Mouse (Mus musculus) frontal cortex, postnatal 10 days (tissue): ENCODE results near the gene Clic3.
"Not testable (repeated sequence)": the region's sequence is repeated elsewhere in the genome, so short reads cannot be mapped to it uniquely, and the experiment has no call there.

ENCODE experiments used
- DNase-seq, 2 experiments: peaks; one replicate each; pipeline ENCODE4 v3.0.0; 2022; ENCODE audit warnings: low spot score in 2 of 2, mixed read lengths in 1 of 2

The Clic3 gene

DNA sequence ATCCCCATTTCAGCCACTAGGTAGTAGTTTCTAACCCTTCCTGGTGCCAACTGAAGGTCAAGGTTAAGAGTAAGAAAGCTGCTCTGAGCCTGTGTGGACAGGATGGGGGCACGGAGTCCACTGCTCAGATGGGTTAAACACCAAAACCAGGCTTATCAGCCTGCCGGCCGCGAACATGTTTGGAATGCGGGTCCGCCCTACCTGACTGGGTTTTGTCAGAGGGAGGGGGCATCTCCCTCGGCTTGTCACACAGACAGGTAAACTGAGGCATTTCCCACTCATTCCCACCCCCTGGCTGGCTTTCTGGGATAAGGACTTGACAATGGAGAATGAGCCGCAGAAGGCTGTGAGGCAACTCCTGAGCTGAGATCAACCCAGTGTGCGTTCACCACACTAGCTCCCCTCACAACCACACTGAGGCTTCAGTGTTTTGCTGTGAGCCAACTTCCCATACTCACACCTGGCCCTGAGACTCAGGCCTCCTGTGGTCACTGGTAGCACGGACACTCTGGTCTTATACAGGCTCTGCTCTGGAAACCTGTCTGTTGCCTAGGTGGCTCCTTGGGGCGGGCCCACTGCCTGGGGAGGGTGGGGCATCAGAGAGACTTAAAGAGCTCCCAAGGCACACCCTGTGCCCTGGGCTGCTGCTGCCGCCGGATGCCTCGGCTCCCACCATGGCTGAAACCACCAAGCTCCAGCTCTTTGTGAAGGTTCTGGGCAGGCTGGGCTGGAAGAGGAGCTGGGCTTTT, at the start of gene Clic3:
Gene Clic3 (plus strand): TSS at position 634 of the 749 bp plus-strand sequence.
- DNase-seq: no peak

DNA sequence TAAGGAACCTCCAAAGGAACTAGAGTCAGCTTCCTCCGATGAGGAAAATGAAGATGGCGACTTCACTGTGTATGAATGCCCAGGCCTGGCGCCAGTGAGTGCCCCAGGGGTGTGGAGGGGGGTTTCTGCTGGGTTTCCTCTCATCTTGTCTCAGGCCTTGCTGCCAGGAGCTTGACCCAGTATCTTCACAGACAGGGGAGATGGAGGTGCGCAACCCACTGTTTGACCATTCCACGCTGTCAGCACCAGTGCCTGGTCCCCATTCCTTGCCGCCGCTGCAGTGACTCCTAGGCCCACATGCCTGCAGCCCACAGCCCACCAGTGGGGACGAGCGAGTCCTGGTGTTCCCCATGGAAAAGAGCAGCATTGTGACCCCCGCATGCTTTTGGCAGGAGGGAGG, 47.7 kb upstream of the Clic3 start:
- no peak for DNase-seq

DNA sequence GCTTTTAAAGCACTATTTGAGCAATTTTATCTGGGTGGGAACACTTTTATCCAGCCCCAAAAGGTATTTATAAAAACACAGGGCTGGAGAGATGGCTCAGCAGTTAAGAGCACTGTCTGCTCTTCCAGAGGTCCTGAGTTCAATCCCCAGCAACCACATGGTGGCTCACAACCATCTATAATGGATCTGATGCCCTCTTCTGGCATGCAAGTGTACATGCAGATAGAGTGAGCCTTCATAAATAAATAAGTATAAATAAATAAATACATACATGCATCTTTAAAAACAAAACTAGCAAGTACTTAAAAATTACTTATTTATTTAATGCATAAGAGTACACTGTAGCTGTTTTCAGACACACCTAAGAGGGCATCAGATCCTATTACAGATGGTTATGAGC, 43.2 kb upstream of the Clic3 start:
- DNase-seq: not testable (repeated sequence)

DNA sequence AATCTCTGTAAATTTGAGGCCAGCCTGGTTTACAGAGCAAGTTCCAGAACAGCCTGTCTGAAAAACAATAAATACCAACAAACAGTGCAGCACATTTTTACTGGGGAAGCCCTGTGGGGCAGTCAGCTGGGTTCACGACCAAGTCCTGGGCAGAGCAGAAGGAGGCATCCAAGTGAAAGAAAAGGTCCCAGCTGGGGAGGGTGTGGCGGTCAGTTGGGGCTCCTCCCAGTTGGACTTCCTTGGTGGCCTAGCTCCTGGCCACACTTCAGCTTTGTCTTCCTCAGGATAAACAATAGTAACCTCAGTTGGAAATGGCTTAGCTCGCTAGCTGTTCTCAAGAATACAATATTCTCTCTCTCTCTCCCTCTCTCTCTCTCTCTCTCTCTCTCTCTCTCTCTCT, 39.2 kb upstream of the Clic3 start:
- no peak for DNase-seq

DNA sequence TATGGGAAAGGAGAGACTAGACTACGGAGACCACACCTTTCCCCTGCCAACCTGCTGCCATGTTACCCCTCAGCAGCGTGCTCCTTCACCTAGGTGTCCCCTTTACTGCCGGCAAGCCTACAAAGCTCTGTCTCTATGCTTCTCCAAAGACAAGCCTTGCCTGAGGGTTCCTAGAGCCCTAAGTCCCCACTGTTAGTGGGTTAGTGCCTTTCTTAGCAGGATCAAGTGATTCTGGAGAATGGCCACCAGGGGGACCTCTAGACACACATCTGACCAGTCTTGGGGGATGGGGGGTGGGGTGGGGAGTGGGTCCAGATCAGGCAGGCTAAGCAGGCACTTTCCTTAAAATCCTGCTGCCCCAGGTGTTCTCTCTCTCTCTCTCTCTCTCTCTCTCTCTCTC, 34.7 kb upstream of the Clic3 start:
- DNase-seq: peak in 1 of 2 experiments; percentile 39

DNA sequence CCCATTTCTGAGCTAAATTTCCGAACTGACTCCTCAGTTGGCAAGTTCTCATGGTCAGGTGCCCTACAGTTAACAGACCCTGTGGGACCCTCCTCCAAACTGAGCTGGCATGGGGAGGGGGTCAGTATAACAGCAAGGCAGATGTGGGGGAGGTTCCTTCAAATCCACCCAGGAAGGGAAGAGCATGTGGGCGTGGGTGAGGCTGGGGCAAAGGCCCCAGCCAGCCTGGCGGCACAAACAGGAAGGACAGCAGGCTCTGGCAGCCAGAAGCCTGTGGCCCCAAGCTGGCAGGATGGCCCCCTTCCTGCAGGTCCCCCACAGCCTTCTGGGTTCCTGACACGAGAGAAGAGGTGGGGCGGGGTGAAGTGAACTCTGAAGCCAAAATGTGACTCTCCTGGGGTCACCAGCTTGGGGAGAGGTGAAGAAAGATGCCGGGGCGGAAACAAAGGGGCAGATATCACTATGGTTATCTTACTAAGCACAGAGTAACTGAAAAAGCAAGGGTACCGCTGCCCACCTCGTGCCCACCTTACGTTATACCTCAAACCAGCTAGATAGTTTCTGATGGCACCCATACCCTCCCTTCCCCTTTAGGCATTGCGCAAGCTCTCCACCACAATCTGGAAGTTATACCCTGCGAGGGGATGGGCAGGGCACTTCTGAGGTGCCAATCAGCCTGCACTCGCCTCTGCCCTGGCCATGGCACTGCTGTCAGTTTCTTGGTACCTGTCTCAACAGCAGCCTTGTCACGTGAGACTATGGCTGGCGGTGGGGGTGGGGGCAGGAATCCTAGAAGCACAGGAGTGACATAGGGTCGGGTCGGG, 33.8 kb upstream of the Clic3 start, which contains the start of gene Fut7:
Gene Fut7 (plus strand): TSS at position 681 of the 824 bp plus-strand sequence.
- no peak for DNase-seq

DNA sequence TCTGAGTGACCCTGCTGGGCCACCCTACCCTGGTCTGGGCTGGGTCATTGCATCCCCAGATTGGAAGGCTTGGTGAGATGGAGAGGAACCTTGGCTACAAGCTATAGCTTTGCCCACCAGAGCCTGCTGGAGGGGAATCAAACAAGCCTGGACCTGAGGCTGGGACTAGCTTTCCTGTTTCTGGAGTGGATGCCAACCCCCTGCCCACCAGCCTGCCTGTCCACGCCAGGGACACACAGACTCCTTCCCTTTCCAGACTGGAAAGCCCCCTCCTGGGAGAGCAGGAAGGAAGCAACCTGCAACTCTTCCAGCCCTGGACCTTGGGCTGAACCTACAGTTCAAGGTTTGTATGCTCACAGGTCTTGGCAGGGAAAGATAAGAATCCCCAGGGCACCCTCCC, 33.0 kb upstream of the Clic3 start:
- DNase-seq: no peak

DNA sequence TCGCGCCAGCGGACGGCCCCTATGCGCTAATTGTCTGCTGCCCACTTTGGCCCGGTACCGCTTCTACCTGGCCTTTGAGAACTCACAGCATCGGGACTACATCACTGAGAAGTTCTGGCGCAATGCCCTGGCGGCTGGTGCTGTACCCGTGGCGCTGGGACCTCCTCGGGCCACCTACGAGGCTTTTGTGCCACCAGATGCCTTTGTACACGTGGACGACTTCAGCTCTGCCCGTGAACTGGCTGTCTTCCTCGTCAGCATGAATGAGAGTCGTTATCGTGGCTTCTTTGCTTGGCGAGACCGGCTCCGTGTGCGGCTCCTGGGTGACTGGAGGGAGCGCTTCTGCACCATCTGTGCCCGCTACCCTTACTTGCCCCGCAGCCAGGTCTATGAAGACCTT, 31.2 kb upstream of the Clic3 start:
- DNase-seq: no peak

DNA sequence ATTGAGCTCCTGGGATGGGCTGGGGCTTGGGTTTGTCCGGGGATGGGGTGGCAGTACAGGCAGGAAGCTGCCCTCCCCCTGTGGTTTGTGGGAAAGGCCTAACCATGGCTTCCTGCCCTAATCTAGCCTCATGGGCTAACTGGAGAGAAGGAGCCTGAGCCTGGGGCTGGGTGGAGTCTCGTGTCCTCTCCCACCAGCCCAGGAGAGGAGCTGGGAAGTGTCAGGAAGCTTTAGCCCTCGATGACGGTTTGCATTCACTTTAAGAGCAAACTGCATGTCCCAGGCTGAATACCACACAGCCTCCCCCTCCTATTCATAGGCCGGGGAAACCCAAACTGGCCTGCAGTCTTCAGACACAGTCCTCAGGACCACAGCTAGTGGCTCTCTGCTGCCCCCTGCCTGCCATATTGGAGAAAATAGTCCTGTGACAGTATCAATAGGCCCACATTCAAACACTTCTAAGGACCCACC, 29.9 kb upstream of the Clic3 start:
- DNase-seq: peak in 1 of 2 experiments; percentile 63

DNA sequence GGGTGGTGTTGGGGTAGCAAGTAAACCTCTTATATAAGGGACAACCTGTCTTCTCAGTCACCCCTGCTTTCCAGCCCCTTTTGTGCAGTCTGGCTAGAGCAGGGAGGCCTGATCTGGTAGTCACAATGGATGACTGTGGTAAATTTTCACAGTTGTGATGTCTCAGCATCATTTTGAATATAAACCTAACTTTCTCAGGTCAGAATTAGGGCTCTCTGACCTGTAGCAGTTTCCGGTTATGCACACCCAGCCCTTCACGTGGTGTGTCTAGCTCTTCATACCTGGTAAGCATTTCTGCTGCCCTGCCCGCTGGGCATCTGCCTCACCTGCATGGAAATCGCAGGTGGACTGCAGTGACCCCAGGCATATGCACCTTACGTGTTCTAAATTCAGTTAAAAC, 29.4 kb upstream of the Clic3 start:
- no peak for DNase-seq

DNA sequence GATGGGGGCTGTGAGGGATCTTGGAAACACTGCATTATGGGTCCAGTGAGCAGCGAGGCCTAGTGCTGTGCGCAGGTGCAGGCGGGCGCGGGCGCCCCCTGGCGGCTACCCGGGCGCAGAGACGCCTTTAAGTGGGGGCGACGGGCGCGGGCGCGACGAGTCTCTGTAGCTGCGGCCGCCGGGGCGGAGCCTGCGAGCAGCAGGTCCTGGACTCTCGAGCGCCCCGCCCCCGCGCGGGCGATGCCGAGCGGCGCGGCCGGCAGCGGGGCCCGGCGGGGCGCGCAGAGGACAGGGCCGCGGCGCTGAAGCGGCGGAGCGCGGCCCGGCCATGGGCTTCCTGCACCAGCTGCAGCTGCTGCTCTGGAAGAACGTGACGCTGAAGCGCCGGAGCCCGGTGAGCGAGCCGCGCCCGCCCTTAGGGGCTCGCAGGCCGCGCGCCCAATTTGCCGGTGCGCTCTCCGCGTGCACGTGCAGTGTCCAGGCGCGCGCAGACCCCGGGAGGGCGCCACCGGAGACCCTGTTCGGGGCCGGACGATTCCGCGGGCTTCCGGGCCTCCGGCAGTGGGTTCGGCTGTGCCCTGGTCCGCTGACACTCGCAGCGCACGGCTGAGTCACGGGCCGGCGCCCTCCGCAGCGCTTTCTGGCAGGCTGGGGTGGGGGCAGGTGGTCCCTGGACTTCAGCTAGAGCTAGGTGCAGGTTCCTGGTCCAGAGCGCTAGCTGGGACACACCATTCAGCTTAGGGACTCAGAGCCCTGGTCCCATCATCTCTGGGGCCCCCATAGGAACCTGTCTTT, 28.0 kb upstream of the Clic3 start, which contains the start of gene Abca2:
Gene Abca2 (plus strand): TSS at position 262 of the 795 bp plus-strand sequence.
- DNase-seq: peak; percentile 93

DNA sequence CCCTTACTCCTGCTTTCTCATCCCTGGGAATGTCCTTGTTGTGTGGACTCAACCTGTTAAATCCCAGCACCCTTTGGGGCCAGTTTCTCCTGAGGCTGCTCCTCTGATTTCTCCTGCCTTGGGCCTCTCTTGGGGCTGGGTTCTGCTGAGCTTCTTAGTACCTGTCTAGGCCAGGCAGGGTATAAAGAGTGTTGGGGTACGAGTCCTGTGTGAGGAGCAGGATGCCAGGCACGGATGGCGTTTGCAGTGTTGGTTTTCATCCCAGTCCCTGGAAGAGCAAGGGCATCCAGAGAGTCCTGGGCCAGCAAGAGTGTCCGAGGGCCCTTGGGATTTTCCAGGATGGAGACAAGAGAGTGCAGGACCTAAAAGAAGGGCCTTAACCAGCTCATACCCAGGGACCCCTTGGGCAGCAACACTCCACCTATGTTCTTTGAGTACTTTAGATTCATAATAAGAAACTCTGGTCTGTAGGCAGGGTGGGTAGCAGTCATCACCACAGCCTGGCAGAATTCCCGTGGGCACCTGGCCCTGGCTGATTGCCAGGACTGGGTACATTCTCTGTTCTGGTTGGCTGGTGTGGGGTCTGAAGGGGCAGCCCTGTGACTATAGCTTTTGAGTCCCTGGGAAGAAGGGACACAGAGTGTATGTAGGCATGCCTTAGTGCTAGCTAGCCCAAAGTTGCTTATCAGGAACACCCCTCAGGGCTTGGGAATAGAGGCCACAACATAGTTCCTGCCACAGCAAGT, 27.0 kb upstream of the Clic3 start:
- no peak for DNase-seq

DNA sequence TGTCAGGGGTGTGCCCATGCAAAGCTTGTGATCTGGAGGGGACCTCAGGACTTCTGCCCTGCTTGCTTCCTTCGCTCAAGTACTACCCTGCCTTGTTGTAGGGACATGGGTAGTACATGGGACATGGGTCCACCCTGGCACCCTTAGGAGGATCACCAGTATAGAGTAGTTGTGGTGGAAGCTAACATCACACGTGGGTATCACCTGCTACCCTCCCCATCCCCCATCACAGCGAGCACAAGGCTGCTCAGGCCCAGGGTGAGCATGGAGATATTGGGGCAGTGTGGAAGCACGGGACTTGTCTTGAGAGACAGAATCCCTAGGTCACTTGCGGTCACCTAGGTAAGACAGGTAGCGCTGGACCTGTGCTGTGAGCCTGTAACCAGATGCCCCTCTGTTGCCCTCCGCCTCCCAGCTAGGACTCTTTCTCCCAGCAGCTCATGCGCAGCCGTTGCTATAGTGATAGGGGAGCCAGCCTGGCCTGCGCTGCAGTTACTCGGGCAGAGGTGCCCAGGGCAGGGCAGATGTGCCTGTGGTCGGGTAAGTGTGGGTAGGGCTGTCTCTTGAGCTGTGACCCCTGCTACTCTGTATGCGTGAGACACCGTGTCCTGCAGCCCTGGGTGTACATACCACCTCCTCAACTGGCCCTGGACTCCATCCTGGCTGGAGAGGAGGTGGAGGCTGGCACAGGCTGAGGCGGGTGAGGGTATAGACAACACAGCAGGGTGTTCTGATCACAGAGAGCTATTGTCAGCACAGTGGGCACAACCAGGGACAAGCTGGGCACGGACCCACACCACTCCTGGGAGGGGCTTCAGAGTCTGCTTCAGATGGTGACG, 26.0 kb upstream of the Clic3 start:
- no peak for DNase-seq

DNA sequence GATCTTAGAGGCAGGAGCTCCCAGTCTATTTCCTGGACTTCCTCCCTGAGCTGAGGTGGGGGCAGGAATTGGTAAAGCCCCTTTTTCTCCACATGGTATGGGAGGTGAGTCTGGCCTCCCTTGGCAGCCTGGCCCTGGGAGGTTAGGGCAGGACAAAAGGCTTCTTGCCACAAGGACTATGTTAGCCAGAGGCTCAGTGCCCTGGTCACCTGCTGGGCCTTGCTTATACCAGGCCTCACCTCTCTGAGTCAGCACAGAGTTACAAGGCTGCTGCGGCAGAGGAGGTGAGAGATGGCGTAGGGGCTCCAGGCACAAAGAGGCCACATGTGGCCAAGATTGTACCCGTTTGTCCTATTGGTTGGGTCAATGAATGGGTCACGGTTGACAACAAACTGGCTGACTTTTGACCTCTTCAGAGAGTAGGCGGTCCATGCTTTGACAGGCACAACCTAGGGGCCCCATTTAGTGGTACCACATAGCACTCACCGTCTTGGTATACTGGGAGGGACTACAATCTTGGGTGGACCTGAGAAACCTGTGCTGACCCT, 25.3 kb upstream of the Clic3 start:
- DNase-seq: no peak

DNA sequence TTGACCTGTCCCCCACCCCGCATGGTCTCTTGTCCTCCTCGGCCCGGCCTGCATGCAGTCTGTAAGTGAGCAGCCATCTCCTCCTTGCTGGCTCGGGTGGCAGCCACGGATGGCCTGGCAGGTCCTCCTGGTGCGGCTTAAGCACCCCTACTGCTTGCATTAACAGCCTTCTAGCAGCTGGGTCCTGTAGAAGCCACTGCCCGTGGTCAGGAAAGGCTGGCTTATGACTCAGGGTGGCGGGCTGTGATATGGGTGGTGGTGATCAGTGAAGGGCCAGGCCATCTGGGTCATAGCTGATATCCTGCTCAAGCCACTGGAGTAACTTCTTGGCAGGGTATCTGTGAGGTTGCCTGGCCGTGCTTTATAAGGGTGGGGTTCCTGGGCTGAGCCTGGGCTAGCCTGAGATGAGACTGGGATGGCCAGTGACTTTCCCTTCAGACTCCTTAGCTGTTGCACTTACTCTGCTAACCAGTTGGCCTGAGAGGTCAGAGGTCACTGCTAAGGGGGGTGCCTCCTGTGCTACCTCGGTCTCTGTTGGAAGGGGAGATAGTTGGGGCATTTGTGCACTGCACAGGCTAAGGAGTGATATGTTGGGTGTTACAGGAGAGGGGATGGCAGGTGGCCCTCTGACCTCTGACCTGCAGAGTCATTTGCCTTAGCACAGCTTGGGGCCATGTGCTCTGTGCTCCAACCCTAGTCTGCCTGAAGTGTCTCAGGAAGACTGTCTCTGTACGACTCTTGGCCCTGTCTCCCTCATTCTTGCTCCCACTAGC, 24.1 kb upstream of the Clic3 start:
- no peak for DNase-seq

DNA sequence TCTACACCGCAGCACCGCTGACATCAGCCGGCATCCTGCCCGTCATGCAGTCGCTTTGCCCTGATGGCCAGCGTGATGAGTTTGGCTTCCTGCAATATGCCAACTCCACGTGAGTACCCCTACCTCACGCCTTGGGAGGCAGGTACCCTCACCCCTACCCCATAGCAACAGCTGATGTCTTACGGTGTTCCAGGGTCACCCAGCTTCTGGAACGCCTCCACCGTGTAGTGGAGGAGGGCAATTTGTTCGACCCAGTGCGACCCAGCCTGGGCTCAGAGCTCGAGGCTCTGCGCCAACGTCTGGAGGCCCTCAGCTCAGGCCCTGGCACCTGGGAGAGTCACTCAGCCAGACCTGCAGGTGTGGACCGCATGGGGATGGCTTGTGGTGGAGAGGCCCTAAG, 23.5 kb upstream of the Clic3 start:
- DNase-seq: no peak

DNA sequence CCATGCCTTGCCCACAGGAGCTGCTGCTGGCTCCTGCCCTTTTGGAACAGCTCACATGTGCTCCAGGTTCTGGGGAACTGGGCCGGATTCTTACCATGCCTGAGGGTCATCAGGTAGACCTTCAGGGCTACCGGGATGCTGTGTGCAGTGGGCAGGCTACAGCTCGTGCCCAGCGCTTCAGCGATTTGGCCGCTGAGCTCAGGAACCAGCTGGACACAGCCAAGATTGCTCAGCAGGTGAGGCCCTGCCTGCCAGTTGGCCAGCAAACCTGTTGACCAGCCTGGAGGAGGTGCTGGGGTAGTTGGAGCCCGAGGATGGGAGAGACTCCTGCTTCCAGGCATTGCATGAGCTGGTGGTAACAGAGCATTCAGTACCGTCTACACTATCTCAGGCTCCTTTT, 22.3 kb upstream of the Clic3 start:
- no peak for DNase-seq

DNA sequence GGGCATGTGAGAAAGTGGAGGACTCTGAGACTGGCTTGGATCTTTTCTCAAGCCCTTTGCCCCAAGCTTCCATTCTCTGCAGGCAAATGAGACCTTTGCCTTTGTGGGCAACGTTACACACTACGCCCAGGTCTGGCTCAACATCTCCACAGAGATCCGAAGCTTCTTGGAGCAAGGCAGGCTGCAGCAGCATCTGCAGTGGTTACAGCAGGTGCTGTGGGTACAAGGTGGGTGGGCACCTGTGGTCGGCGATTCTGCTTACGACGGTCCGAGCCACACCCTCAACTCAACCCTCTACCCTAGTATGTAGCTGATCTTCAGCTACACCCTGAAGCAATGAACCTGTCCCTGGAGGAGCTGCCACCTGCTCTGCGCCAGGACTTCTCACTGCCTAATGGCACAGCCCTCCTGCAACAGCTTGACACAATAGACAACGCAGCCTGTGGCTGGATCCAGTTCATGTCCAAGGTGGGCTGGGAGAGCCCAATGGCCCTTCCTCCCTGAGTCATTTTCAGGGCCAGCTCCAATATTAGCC, 20.3 kb upstream of the Clic3 start:
- no peak for DNase-seq

DNA sequence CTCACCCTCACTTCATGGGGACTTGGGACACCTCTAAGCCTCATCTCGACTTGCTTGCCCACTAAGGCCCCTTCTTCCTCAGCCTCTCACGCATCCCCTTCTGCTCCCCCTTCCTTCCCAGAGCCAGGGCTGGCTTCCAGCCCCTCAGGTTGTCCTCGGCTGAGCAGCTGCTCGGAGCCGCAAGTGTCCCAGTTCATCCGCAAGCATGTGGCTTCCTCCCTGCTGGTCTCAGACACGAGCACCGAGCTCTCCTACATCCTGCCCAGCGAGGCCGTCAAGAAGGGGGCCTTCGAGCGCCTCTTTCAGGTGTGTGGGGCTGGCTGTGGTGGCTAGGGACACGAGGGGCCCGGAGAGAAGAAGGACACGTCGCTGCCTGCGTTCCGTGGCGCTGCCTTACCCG, 15.6 kb upstream of the Clic3 start:
- DNase-seq: no peak
